Mouse (Mus musculus): ENCODE data around the gene Paqr3.

DNA sequence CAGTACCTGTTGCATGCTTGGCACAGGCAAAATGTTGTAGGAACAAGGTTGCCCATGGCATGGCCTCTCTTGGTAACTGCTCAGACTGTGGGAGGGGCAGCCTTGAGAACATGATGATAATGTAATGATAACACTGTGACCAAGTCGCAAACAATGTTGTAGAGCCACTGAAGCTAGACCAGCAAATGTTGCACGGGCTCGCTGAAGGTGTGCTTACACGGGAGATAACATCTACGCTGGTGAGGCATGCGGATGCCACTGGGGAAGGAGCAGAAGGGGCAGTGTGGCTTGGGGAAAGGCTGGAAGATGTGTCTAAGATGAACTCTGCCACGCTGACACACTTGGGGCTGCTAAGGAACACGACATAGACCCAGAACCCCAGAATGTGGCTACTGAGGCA, 11.4 kb downstream of the Paqr3 start:
- TF ChIP-seq CTCF (IDR thresholded peaks at IDR 0.05) (no peak), EP300 (IDR thresholded peaks at IDR 0.05; ENCODE audit: insufficient read depth, low read depth, low read length) (no peak)
